Mouse (Mus musculus): ENCODE results near the gene Hepacam.

Gene Hepacam

GRCm38 (mm10) chr9:37434932-37435331, 67.8 kb downstream of the Hepacam start:
- peak; percentile 53 for DNase-seq

GRCm38 (mm10) chr9:37435616-37436015, 68.5 kb downstream of the Hepacam start:
- peak; percentile 51 for DNase-seq

Data from heart, adult 11 months (tissue).